Mouse (Mus musculus): ENCODE measurements around the gene Usp3. TPM values are rescaled to one million over a fixed set of nuclear protein-coding genes. Genes with fewer than 3 reads are reported as not detected.
A peak's percentile ranks its signal among the peaks of the same experiment; 100 is the strongest.

The Usp3 gene
- polyA plus RNA-seq, 1 experiment from 2014 or later: 63.4 TPM

DNA sequence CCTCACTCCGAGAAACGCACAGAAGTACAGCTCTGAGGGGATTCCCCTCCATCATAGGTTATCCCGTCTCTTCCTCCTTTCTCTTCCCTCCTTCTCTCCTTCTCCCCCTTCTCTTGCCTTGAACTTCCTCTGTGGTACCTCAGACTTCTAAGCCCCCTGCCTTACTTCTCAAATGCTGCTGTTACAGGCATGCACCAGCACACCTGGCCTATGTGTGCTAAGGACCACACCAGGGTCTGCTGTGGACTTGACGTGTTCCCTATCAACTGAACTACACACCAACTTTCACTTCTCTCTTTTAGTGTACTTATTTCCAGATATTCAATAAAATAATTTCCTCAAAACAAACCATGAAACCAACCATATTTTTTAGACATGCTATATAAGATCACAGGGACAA lies 50.2 kb downstream of the Usp3 start:
- no peak overlapping the region for H3K4me3 ChIP-seq (replicated peaks; ENCODE audit: low read depth, low read length)
- H3K36me3 ChIP-seq (ENCODE audit: insufficient read depth, low read length): peaks cover 32% of the 10 kb centered on the region
- TF ChIP-seq CTCF (IDR thresholded peaks at IDR 0.05; ENCODE audit: low read depth): no peak
- H3K9me3 ChIP-seq (replicated peaks; ENCODE audit: low read length): no peaks in the 10 kb centered on the region
- H3K4me2 ChIP-seq (ENCODE audit: low read length): no peak overlapping the region
- WGBS: 94% methylated on average over 4 of the region's 4 CpGs
- H3K9ac ChIP-seq (ENCODE audit: low read depth, low read length): no peak overlapping the region
- no peak overlapping the region for H3K27ac ChIP-seq
- DNase-seq (ENCODE audit: low spot score) (no peak), ATAC-seq (replicated peaks; ENCODE audit: low FRiP score, low read depth) (no peak)
- no peaks in the 10 kb centered on the region for H3K27me3 ChIP-seq (ENCODE audit: insufficient read depth, low read length)
- no peaks in the 10 kb centered on the region for H3K4me1 ChIP-seq (replicated peaks; ENCODE audit: insufficient read depth, low read length)

DNA sequence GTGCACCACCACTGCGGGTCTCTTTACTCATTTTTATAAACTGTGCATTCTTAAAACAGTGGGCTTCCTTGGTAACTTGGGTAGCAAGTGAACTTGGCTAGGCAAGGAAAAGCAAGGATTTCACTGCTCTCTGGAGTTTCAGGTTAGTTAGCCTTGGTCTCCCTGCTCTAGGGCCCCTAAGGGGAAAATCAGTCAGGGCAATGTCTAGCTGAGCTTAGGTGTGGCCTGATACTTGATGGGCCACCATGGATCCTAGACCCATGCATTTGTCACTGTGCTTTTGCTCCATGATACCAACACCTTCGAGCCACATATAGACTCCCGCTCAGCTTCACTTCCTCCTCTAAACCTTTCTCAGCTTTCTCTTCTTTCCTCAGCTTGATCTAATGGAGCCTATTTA lies 71.3 kb downstream of the Usp3 start:
- H3K9me3 ChIP-seq (replicated peaks; ENCODE audit: low read length): no peaks in the 10 kb centered on the region
- ATAC-seq (replicated peaks; ENCODE audit: low FRiP score, low read depth) (no peak), DNase-seq (ENCODE audit: low spot score) (no peak)
- no peaks in the 10 kb centered on the region for H3K27me3 ChIP-seq (ENCODE audit: insufficient read depth, low read length)
- no peak overlapping the region for H3K4me2 ChIP-seq (ENCODE audit: low read length)
- H3K27ac ChIP-seq: no peak overlapping the region
- H3K9ac ChIP-seq (ENCODE audit: low read depth, low read length): no peak overlapping the region
- peaks cover 58% of the 10 kb centered on the region for H3K36me3 ChIP-seq (ENCODE audit: insufficient read depth, low read length)
- no peak overlapping the region for H3K4me3 ChIP-seq (replicated peaks; ENCODE audit: low read depth, low read length)
- no peak for TF ChIP-seq CTCF (IDR thresholded peaks at IDR 0.05; ENCODE audit: low read depth)
- H3K4me1 ChIP-seq (replicated peaks; ENCODE audit: insufficient read depth, low read length): no peaks in the 10 kb centered on the region
- 98% methylated on average over 3 of the region's 3 CpGs for WGBS

DNA sequence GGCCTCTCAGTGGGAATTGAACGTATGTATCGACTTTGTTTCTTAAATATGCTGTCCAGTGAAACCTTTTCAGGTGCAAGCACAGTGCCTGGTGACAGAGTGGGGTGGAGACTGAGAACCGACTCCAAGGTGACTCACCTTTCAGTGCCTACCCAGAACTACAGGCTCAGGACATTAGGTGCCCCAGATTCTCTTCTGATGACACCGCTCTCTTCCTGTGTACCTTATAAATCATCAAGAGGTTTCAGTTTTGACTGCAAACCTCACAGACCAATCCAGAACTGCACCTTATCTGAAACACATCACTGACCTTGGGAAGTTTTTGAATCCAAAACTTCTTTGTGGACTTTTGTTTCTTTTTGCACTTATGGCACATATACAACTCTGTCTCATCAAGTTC lies 72.6 kb downstream of the Usp3 start:
- H3K36me3 ChIP-seq (ENCODE audit: insufficient read depth, low read length): peaks cover 58% of the 10 kb centered on the region
- H3K4me1 ChIP-seq (replicated peaks; ENCODE audit: insufficient read depth, low read length): no peaks in the 10 kb centered on the region
- DNase-seq (ENCODE audit: low spot score): no peak
- no peaks in the 10 kb centered on the region for H3K27me3 ChIP-seq (ENCODE audit: insufficient read depth, low read length)
- no peak overlapping the region for H3K4me2 ChIP-seq (ENCODE audit: low read length)
- no peak for ATAC-seq (replicated peaks; ENCODE audit: low FRiP score, low read depth)
- H3K9me3 ChIP-seq (replicated peaks; ENCODE audit: low read length): no peaks in the 10 kb centered on the region
- H3K4me3 ChIP-seq (replicated peaks; ENCODE audit: low read depth, low read length): no peak overlapping the region
- WGBS: 93% methylated on average over 4 of the region's 4 CpGs
- no peak overlapping the region for H3K27ac ChIP-seq
- TF ChIP-seq CTCF (IDR thresholded peaks at IDR 0.05; ENCODE audit: low read depth): no peak
- H3K9ac ChIP-seq (ENCODE audit: low read depth, low read length): no peak overlapping the region

DNA sequence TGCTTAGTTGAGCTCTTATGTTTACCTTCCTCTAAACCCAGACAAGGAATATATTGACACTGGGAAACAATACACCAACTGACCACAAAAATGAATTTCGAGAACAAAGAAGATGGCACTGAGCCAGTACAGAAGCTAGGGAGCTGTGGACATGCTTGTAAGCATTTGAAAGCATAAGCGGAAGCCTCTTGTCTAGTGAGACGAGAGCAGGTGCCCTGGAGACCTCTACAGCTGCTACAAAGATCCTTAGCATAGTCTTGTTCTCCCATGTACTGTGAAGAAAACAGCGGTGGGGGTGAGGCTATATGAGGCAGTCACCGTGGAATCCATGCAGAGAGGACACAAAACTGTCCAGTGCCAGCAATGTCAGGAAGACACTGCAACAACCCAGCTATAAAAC lies 74.0 kb downstream of the Usp3 start:
- Histone ChIP-seq H3K27ac (peak overlapping the region; percentile 31; the same call in 1 of the 2 replicates), H3K9ac (ENCODE audit: low read depth, low read length) (no peak overlapping the region), H3K36me3 (ENCODE audit: insufficient read depth, low read length) (peaks cover 57% of the 10 kb centered on the region), H3K4me1 (replicated peaks; ENCODE audit: insufficient read depth, low read length) (peaks cover 2% of the 10 kb centered on the region; the same call in 1 of the 2 replicates), H3K4me2 (ENCODE audit: low read length) (no peak overlapping the region), H3K9me3 (replicated peaks; ENCODE audit: low read length) (no peaks in the 10 kb centered on the region), H3K27me3 (ENCODE audit: insufficient read depth, low read length) (no peaks in the 10 kb centered on the region), H3K4me3 (replicated peaks; ENCODE audit: low read depth, low read length) (no peak overlapping the region)
- TF ChIP-seq CTCF (IDR thresholded peaks at IDR 0.05; ENCODE audit: low read depth): no peak
- DNase-seq (ENCODE audit: low spot score) (peak; percentile 30), ATAC-seq (replicated peaks; ENCODE audit: low FRiP score, low read depth) (no peak)
- WGBS: 53% methylated on average over 5 of the region's 5 CpGs

DNA sequence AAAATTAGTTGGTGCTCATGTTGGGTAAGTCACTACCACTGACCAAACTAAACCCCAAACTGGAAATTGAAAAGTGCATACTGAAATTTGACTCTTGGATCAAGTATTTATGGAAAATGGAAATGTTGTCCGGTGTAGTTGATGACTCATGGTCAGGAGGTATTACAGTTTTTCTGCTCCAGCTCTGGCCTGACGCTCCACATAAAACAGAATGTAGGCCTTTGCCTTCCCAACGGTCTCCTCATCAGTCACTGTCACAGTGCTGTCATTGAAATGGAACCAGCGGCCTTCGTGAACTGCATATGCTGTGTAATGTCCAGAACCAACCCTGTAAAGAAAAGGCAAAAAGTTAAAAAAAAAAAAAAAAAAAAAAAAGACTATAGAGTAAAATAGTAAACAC lies 74.7 kb downstream of the Usp3 start:
- Histone ChIP-seq H3K36me3 (ENCODE audit: insufficient read depth, low read length) (peaks cover 52% of the 10 kb centered on the region), H3K4me2 (ENCODE audit: low read length) (no peak overlapping the region), H3K27ac (no peak overlapping the region), H3K4me1 (replicated peaks; ENCODE audit: insufficient read depth, low read length) (peaks cover 6% of the 10 kb centered on the region; the same call in 1 of the 2 replicates), H3K4me3 (replicated peaks; ENCODE audit: low read depth, low read length) (no peak overlapping the region), H3K9me3 (replicated peaks; ENCODE audit: low read length) (no peaks in the 10 kb centered on the region), H3K9ac (ENCODE audit: low read depth, low read length) (no peak overlapping the region), H3K27me3 (ENCODE audit: insufficient read depth, low read length) (no peaks in the 10 kb centered on the region)
- 79% methylated on average over 5 of the region's 5 CpGs for WGBS
- no peak for TF ChIP-seq CTCF (IDR thresholded peaks at IDR 0.05; ENCODE audit: low read depth)
- no peak for ATAC-seq (replicated peaks; ENCODE audit: low FRiP score, low read depth)
- no peak for DNase-seq (ENCODE audit: low spot score)

DNA sequence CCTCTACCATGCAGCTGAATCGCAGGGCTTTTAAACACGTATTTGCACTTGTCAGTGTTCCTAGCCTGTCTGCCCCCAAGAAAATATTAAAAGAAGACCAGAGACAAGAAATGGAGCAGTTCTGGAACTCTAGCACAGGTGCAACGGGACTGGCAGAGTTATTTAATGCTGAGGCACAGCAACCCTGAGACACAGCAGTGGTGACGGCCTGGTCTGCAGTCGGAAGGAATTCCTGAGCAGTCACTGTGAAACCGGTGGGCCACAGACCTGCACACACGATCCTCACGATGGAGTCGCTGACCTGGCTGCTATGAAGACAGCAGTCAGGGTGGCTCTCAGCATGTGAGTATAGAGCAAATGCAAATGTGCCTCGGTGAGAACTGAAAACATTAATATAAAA lies 75.2 kb downstream of the Usp3 start:
- H3K9ac ChIP-seq (ENCODE audit: low read depth, low read length): no peak overlapping the region
- H3K27me3 ChIP-seq (ENCODE audit: insufficient read depth, low read length): no peaks in the 10 kb centered on the region
- peaks cover 6% of the 10 kb centered on the region; the same call in 1 of the 2 replicates for H3K4me1 ChIP-seq (replicated peaks; ENCODE audit: insufficient read depth, low read length)
- 83% methylated on average over 10 of the region's 10 CpGs for WGBS
- ATAC-seq (replicated peaks; ENCODE audit: low FRiP score, low read depth) (no peak), DNase-seq (ENCODE audit: low spot score) (no peak)
- no peak overlapping the region for H3K27ac ChIP-seq
- peaks cover 48% of the 10 kb centered on the region for H3K36me3 ChIP-seq (ENCODE audit: insufficient read depth, low read length)
- no peak overlapping the region for H3K4me3 ChIP-seq (replicated peaks; ENCODE audit: low read depth, low read length)
- TF ChIP-seq CTCF (IDR thresholded peaks at IDR 0.05; ENCODE audit: low read depth): no peak
- no peak overlapping the region for H3K4me2 ChIP-seq (ENCODE audit: low read length)
- H3K9me3 ChIP-seq (replicated peaks; ENCODE audit: low read length): no peaks in the 10 kb centered on the region

DNA sequence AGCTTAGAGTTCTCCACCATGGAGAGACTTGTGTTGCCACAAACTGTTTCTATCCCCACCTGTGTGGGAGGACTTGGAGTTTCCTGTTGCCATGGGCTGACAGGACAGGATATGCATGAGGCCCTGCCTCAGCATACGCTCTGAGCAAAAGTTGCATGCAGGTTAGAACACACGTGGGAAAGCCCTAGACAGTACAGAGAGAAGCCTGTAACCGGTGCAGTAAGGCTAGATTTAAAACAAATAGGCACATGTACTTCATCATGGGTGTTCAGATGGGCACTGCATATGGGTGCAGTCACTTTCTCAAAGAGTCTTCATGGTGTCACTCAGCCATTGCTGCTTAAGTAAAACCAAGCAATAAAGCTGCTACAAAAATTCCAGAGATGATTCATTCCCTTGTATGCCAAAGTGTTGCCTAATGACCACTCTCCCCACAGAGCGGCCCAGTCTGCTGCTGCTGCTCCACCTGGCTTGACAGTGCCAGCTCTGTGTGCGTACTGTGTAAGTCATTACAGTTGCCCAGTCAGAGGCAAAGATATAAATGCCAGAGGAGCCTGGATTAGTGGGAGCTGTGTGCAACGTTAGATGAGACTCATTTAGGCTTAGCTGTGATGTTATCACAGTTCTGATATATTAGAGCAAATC lies 76.5 kb downstream of the Usp3 start:
- Histone ChIP-seq H3K27me3 (ENCODE audit: insufficient read depth, low read length) (no peaks in the 10 kb centered on the region), H3K27ac (no peak overlapping the region), H3K9me3 (replicated peaks; ENCODE audit: low read length) (no peaks in the 10 kb centered on the region), H3K4me2 (ENCODE audit: low read length) (no peak overlapping the region), H3K36me3 (ENCODE audit: insufficient read depth, low read length) (peaks cover 40% of the 10 kb centered on the region), H3K4me1 (replicated peaks; ENCODE audit: insufficient read depth, low read length) (peaks cover 6% of the 10 kb centered on the region; the same call in 1 of the 2 replicates), H3K9ac (ENCODE audit: low read depth, low read length) (no peak overlapping the region), H3K4me3 (replicated peaks; ENCODE audit: low read depth, low read length) (no peak overlapping the region)
- ATAC-seq (replicated peaks; ENCODE audit: low FRiP score, low read depth) (no peak), DNase-seq (ENCODE audit: low spot score) (no peak)
- TF ChIP-seq CTCF (IDR thresholded peaks at IDR 0.05; ENCODE audit: low read depth): no peak
- WGBS: 81% methylated on average over 6 of the region's 6 CpGs
